Mouse (Mus musculus) cerebellum, adult 18-20 months (tissue): ENCODE data around the gene Slbp.

Experiments used
- DNase-seq, 2 experiments: peaks; one replicate each; pipeline ENCODE4 v3.0.0; 2021

Slbp gene

GRCm38 (mm10) chr5:33628820-33629300 lies 23.5 kb downstream of the Slbp start:
- no peak for DNase-seq

- no peak for DNase-seq
These were observed 24.4 kb downstream of the Slbp start for GRCm38 (mm10) chr5:33627968-33628367.

GRCm38 (mm10) chr5:33623766-33624165 lies 28.6 kb downstream of the Slbp start:
- DNase-seq = no peak

- DNase-seq = no peak
These were observed 29.7 kb downstream of the Slbp start for GRCm38 (mm10) chr5:33622671-33623070.

- no peak for DNase-seq
These were observed 38.0 kb downstream of the Slbp start for GRCm38 (mm10) chr5:33614391-33614790.

GRCm38 (mm10) chr5:33611795-33612194 lies 40.6 kb downstream of the Slbp start:
- peak; percentile 42 to 45 for DNase-seq

GRCm38 (mm10) chr5:33609226-33609625 lies 43.1 kb downstream of the Slbp start:
- DNase-seq = no peak

- DNase-seq = no peak
These were observed 44.9 kb downstream of the Slbp start for GRCm38 (mm10) chr5:33607434-33607833.

- peak; percentile 41 to 47 for DNase-seq
These were observed 45.7 kb downstream of the Slbp start for GRCm38 (mm10) chr5:33606631-33607030.

- DNase-seq = peak; percentile 40 to 45
These were observed 47.1 kb downstream of the Slbp start for GRCm38 (mm10) chr5:33605314-33605713.

- DNase-seq = no peak
These were observed 58.8 kb downstream of the Slbp start for GRCm38 (mm10) chr5:33593620-33594019.

GRCm38 (mm10) chr5:33589221-33589888 lies 63.0 kb downstream of the Slbp start:
- DNase-seq = peak; percentile 76 to 84

- no peak for DNase-seq
These were observed 64.3 kb downstream of the Slbp start for GRCm38 (mm10) chr5:33588066-33588465.

GRCm38 (mm10) chr5:33587498-33588058 lies 64.8 kb downstream of the Slbp start:
- DNase-seq = no peak
